Mouse (Mus musculus) E14TG2a.4 (cell line): Measurements from ENCODE around the gene Cnnm1.

Experiments
- H3K27me3 ChIP-seq: 2 replicates; pipeline ENCODE4 v1.6.1; 2014; ENCODE audit warnings: low read length, control low read depth; ENCODE audit not compliant: insufficient read depth
- H3K36me3 ChIP-seq: 2 replicates; pipeline ENCODE4 v1.6.1; 2014; ENCODE audit warnings: low read length, control low read depth; ENCODE audit not compliant: insufficient read depth
- H3K4me1 ChIP-seq: replicated peaks from 2 replicates; pipeline ENCODE4 v1.6.1; 2014; ENCODE audit warnings: low read depth, low read length, control low read depth
- H3K4me3 ChIP-seq: replicated peaks from 2 replicates; pipeline ENCODE4 v1.5.1; 2014; ENCODE audit warnings: mild to moderate bottlenecking, low read length
- H3K9me3 ChIP-seq: 2 replicates; pipeline ENCODE4 v1.6.1; 2014; ENCODE audit warnings: low read length, control low read depth
- CTCF ChIP-seq: conservative IDR thresholded peaks from 2 replicates; pipeline ENCODE4 v1.5.1; 2014; ENCODE audit warnings: low read length
- NANOG ChIP-seq: IDR thresholded peaks from 2 replicates; pipeline ENCODE4 v1.6.1; 2014; ENCODE audit warnings: borderline replicate concordance, low read length, mixed read lengths
- POU5F1 ChIP-seq: IDR thresholded peaks from 2 replicates; pipeline ENCODE4 v1.6.1; 2014; ENCODE audit warnings: low read length, borderline replicate concordance

Gene Cnnm1

DNA sequence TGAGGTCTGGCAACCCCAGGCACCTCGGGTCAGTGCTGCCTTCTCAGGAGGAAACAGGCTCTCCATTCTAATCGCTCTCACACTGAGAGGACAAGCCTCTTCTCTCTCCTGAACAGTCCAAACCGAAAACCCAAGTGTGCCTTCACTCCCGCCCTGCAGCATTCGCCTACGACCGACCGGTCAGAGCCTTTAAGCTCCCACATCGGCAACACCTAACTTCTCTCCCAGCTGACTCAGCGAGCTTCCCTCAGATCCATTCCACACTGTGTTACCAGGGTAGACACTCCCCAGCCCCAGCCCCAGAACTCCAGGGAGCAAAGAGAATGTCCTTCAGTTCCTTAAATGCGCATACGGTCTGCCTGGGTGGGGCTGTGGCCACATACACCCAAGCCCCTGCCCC, 65.2 kb downstream of the Cnnm1 start:
- no peak for TF ChIP-seq NANOG
- no peak for TF ChIP-seq POU5F1
- no peak for TF ChIP-seq CTCF
- Histone ChIP-seq H3K9me3 (no peaks in the 10 kb centered on the region), H3K36me3 (peaks cover 93% of the 10 kb centered on the region), H3K4me3 (peak overlapping the region; percentile 53), H3K4me1 (peaks cover 96% of the 10 kb centered on the region), H3K27me3 (no peaks in the 10 kb centered on the region)

- H3K4me1 ChIP-seq = peaks cover 84% of the 10 kb centered on the region
- no peaks in the 10 kb centered on the region for H3K27me3 ChIP-seq
- no peak for TF ChIP-seq NANOG
- H3K4me3 ChIP-seq = no peak overlapping the region
- H3K36me3 ChIP-seq = peaks cover 94% of the 10 kb centered on the region
- H3K9me3 ChIP-seq = no peaks in the 10 kb centered on the region
Observed at GRCm38 (mm10) chr19:43510436-43511220, 70.4 kb downstream of the Cnnm1 start.

GRCm38 (mm10) chr19:43511621-43512620, 71.7 kb downstream of the Cnnm1 start:
- Histone ChIP-seq H3K4me1 (peaks cover 85% of the 10 kb centered on the region), H3K9me3 (no peaks in the 10 kb centered on the region), H3K4me3 (no peak overlapping the region), H3K27me3 (no peaks in the 10 kb centered on the region), H3K36me3 (peaks cover 96% of the 10 kb centered on the region)
- TF ChIP-seq POU5F1 (no peak), CTCF (no peak), NANOG (no peak)

DNA sequence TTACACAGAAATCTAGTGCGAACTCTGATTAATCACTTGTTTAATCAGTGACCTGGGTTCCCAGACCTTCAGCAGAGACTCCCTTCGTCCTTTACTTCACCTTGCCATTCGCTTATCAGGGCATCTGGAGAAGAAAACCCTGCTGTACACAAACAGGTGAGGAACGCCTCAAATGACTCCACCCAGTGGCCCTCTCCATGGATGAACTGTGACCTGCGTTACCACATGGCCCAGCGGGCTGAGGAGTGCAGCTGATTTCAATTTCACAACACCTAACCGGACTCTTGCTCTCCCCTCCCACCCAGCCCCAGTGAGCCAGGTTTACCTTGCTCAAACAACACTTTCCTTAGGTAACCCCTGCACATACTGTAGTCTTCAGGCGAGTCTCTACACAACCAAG, 73.6 kb downstream of the Cnnm1 start:
- Histone ChIP-seq H3K9me3 (no peaks in the 10 kb centered on the region), H3K36me3 (peaks cover 96% of the 10 kb centered on the region), H3K4me3 (no peak overlapping the region), H3K4me1 (peaks cover 85% of the 10 kb centered on the region), H3K27me3 (no peaks in the 10 kb centered on the region)
- TF ChIP-seq CTCF (no peak), NANOG (no peak), POU5F1 (no peak)

DNA sequence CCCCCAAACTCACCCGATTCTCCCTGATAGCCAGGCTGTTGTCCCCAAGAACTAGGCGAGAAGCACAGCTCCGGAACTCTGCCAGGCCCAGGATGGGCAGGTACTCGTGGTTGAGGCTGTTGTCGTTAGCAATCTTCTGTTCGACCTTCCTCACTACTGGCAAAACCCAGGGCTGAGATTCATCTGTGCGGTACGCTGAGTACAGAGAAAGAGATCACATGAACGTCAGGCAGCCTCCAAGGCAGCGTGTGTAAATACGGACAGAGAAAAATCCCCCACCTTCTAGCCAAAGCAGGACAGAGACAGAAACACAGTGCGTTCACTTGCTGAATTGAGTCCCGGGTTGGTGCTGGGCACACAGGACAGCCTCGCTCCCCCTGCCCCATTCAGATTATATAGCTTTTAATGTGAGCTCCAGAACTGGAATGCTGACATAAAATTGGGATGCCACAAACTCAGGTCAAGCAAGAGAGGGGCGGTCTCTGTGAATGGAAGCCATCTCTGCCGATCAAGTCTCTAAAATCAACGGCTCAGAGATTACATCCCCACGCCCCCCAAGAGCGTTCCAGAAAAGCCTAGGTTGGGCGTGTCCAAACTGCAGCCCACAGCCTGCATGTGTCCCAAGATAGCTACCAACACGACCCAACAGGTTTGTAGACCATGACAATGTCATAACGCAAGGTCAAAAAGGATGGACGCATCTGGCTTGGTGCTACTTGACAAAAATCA, 75.6 kb downstream of the Cnnm1 start:
- Histone ChIP-seq H3K36me3 (peaks cover 88% of the 10 kb centered on the region), H3K27me3 (no peaks in the 10 kb centered on the region), H3K4me1 (peaks cover 83% of the 10 kb centered on the region), H3K4me3 (peak overlapping the region; percentile 37; the same call in 1 of the 2 replicates), H3K9me3 (no peaks in the 10 kb centered on the region)
- TF ChIP-seq CTCF (no peak), NANOG (no peak)

- H3K36me3 ChIP-seq = peaks cover 87% of the 10 kb centered on the region
- no peaks in the 10 kb centered on the region for H3K27me3 ChIP-seq
- H3K9me3 ChIP-seq = no peaks in the 10 kb centered on the region
- TF ChIP-seq CTCF (no peak), NANOG (no peak), POU5F1 (no peak)
- H3K4me3 ChIP-seq = peak overlapping the region; percentile 37; the same call in 1 of the 2 replicates
- peaks cover 83% of the 10 kb centered on the region for H3K4me1 ChIP-seq
Observed at GRCm38 (mm10) chr19:43516397-43517035, 76.3 kb downstream of the Cnnm1 start.

DNA sequence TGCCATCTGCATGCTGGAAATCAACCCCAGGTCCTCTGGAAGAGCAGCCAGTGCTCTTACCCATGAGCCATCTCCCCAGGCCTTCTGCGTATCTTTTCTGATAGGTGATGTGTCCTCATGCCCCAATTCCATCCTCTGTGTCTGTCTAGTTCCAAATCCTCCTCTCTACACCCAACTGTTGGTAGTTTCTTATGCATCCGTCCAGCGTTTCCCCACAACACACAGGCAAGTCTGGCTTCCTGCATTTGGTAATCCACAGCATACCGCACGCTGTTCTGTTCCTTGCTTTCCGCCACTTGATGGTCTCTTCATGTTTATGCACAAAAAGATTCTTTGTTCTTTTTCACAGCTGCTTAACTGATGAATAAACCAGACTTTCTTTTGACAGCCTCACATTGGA, 77.1 kb downstream of the Cnnm1 start:
- H3K27me3 ChIP-seq = no peaks in the 10 kb centered on the region
- TF ChIP-seq CTCF = no peak
- no peak for TF ChIP-seq POU5F1
- no peak for TF ChIP-seq NANOG
- H3K36me3 ChIP-seq = peaks cover 87% of the 10 kb centered on the region
- peaks cover 83% of the 10 kb centered on the region for H3K4me1 ChIP-seq
- H3K4me3 ChIP-seq = no peak overlapping the region
- no peaks in the 10 kb centered on the region for H3K9me3 ChIP-seq
